In the genomic region with DNA sequence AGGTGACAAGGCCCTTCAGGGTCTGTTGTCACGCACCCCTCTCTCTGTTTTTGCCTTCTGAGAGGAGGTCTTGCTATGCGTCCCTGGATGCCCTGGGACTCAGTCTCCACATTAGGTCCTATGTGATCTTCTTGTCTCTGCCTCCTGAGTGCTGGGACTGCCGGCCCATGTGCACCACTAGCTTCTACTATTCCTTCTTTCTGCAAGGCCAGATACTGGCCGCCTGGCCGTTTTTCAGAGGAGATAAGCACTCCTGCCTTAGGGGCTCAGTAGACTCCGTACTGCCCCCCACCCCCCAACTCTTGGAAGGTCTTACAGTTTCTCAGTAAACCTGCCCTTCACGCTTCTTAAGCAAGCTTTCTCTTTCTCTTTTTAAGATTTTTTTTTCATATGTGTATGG, we compare ENCODE assay signal across 30 mouse cellular contexts. TPM values are rescaled to one million over a fixed set of nuclear protein-coding genes. Genes with fewer than 3 reads are reported as not detected.
DNase-seq lines count a peak whose midpoint lies in the region; ATAC-seq and TF ChIP-seq lines count a peak whose summit lies in the region.
"Had no signal": no experiment of that assay in that cellular context is flagged by ENCODE, and none has a peak within 500 bp of the region (broad histone marks: within the 10 kb centered on the region; RNA-seq: fewer than 3 reads in every experiment).

No protein-coding gene starts in this region.

- no peak overlapping the region for H3K4me3 ChIP-seq in heart, embryonic 11.5 days (ENCODE audit: low read depth, low read length)
- peak overlapping the region; percentile 28; the same call in 1 of the 2 replicates for H3K4me3 ChIP-seq in G1E (ENCODE audit: low read depth, low read length)
- H3K4me3 ChIP-seq in liver, embryonic 15.5 days (replicated peaks) = no peak overlapping the region
- H3K4me3 ChIP-seq in intestine, embryonic 15.5 days (replicated peaks) = no peak overlapping the region
- H3K4me3 ChIP-seq: forebrain, embryonic 10.5 days; forebrain, embryonic 15.5 days; megakaryocyte, embryonic 14.5 days; midbrain, embryonic 15.5 days; stomach, embryonic 15.5 days had no signal

- no peak overlapping the region for H3K9ac ChIP-seq in heart, embryonic 11.5 days (ENCODE audit: low read depth, low read length)
- no peak overlapping the region for H3K9ac ChIP-seq in liver, embryonic 15.5 days
- H3K9ac ChIP-seq in intestine, embryonic 15.5 days = no peak overlapping the region
- H3K9ac ChIP-seq: forebrain, embryonic 15.5 days; midbrain, embryonic 15.5 days; stomach, embryonic 15.5 days had no signal

- peak; percentile 61; the same call in 1 of the 2 replicates for ATAC-seq in heart, embryonic 11.5 days (replicated peaks; ENCODE audit: insufficient number of reproducible peaks, low FRiP score, low TSS enrichment)
- ATAC-seq in G1E (ENCODE audit: extremely low read depth, insufficient number of reproducible peaks, low FRiP score, poor library complexity, severe bottlenecking) = 0 out of 2 replicates have a peak, but pooled peaks have one; percentile 15
- ATAC-seq in liver, embryonic 15.5 days (ENCODE audit: insufficient read depth) = peak; percentile 37; the same call in 1 of the 2 replicates
- no peak for ATAC-seq in intestine, embryonic 15.5 days
- ATAC-seq: forebrain, embryonic 15.5 days; hindbrain, embryonic 16.5 days; midbrain, embryonic 15.5 days had no signal

- no peaks in the 10 kb centered on the region for H3K27me3 ChIP-seq in heart, embryonic 11.5 days (ENCODE audit: control insufficient read depth, insufficient read depth, low read length)
- no peaks in the 10 kb centered on the region for H3K27me3 ChIP-seq in G1E (ENCODE audit: insufficient read depth, low read length)
- H3K27me3 ChIP-seq in liver, embryonic 15.5 days = no peaks in the 10 kb centered on the region
- no peaks in the 10 kb centered on the region for H3K27me3 ChIP-seq in intestine, embryonic 15.5 days (replicated peaks)
- H3K27me3 ChIP-seq: forebrain, embryonic 15.5 days; midbrain, embryonic 15.5 days; stomach, embryonic 15.5 days had no signal

- H3K9me3 ChIP-seq in heart, embryonic 11.5 days (replicated peaks; ENCODE audit: control insufficient read depth, low read length) = no peaks in the 10 kb centered on the region
- peaks cover 8% of the 10 kb centered on the region; the same call in 1 of the 2 replicates for H3K9me3 ChIP-seq in G1E (replicated peaks)
- no peaks in the 10 kb centered on the region for H3K9me3 ChIP-seq in liver, embryonic 15.5 days (replicated peaks)
- no peaks in the 10 kb centered on the region for H3K9me3 ChIP-seq in intestine, embryonic 15.5 days
- H3K9me3 ChIP-seq: forebrain, embryonic 15.5 days; midbrain, embryonic 15.5 days; stomach, embryonic 15.5 days had no signal

- intact Hi-C loops in heart, postnatal 14 days (cut with DNase I) = no loop called here

- H3K4me2 ChIP-seq in heart, embryonic 11.5 days = no peak overlapping the region
- peak overlapping the region; percentile 10; the same call in 1 of the 2 replicates for H3K4me2 ChIP-seq in liver, embryonic 15.5 days
- no peak overlapping the region for H3K4me2 ChIP-seq in intestine, embryonic 15.5 days (replicated peaks)
- H3K4me2 ChIP-seq: forebrain, embryonic 15.5 days; midbrain, embryonic 15.5 days; stomach, embryonic 15.5 days had no signal

- WGBS in heart, embryonic 11.5 days (ENCODE audit: insufficient replicate concordance) = 80% methylated on average over 7 of the region's 7 CpGs
- WGBS in liver, embryonic 15.5 days (ENCODE audit: insufficient replicate concordance) = 35% methylated on average over 7 of the region's 7 CpGs
- 93% methylated on average over 7 of the region's 7 CpGs for WGBS in intestine, embryonic 15.5 days

- H3K27ac ChIP-seq in heart, embryonic 11.5 days (ENCODE audit: low read depth, low read length) = 0 out of 2 replicates have a peak overlapping the region, but pooled peaks have one; percentile 35
- H3K27ac ChIP-seq in liver, embryonic 15.5 days (replicated peaks) = peak overlapping the region; percentile 51
- no peak overlapping the region for H3K27ac ChIP-seq in intestine, embryonic 15.5 days
- H3K27ac ChIP-seq: forebrain, embryonic 10.5 days; forebrain, embryonic 15.5 days; midbrain, embryonic 15.5 days; stomach, embryonic 15.5 days had no signal

- no peak for DNase-seq in heart, postnatal 14 days
- DNase-seq in G1E (ENCODE audit: low spot score) = peak; percentile 32
- DNase-seq in liver = peak; percentile 66
- no peak for DNase-seq in kidney, adult 18-20 months
- DNase-seq in gastrocnemius, postnatal 25 days = no peak
- DNase-seq: cerebellum, adult 11 months; cerebellum, adult 9-10 months; layer of hippocampus, postnatal 36 days; right cerebral cortex, adult 18-20 months had no signal

- TF ChIP-seq CTCF in G1E (IDR thresholded peaks at IDR 0.05; ENCODE audit: low read depth, low read length) = no peak

- peaks cover 3% of the 10 kb centered on the region; the same call in 1 of the 2 replicates for H3K4me1 ChIP-seq in heart, embryonic 11.5 days (ENCODE audit: control insufficient read depth, insufficient read depth, low read length)
- H3K4me1 ChIP-seq in G1E (ENCODE audit: insufficient read depth, low read depth, low read length) = peaks cover 39% of the 10 kb centered on the region
- peaks cover 31% of the 10 kb centered on the region for H3K4me1 ChIP-seq in liver, embryonic 15.5 days (replicated peaks)
- H3K4me1 ChIP-seq in intestine, embryonic 15.5 days (replicated peaks) = peaks cover 4% of the 10 kb centered on the region
- H3K4me1 ChIP-seq: forebrain, embryonic 15.5 days; midbrain, embryonic 15.5 days; stomach, embryonic 15.5 days had no signal

- no peaks in the 10 kb centered on the region for H3K36me3 ChIP-seq in heart, embryonic 11.5 days (ENCODE audit: control insufficient read depth, insufficient read depth, low read length)
- no peaks in the 10 kb centered on the region for H3K36me3 ChIP-seq in G1E (replicated peaks)
- no peaks in the 10 kb centered on the region for H3K36me3 ChIP-seq in liver, embryonic 15.5 days (replicated peaks)
- H3K36me3 ChIP-seq in intestine, embryonic 15.5 days = no peaks in the 10 kb centered on the region
- H3K36me3 ChIP-seq: forebrain, embryonic 10.5 days; forebrain, embryonic 15.5 days; midbrain, embryonic 15.5 days; stomach, embryonic 15.5 days had no signal

RNA-seq across cellular contexts. Expression of a gene that starts 7.5 kb away (rescaled TPM):
- 0.21 TPM in 1 of 2 replicates, not detected in the other for polyA plus RNA-seq in heart, embryonic 11.5 days (2014; fragmentation: Nextera tagmentation; extraction: Ambion mirVana)
- under 1 TPM; 0.36 to 0.44 TPM for total RNA-seq in heart, postnatal 14 days (2021)
- 0.73 TPM in 1 of 2 replicates, not detected in the other for total RNA-seq in G1E (2014; fragmentation: Nextera tagmentation)
- not detected in 2 replicates for total RNA-seq in G1E (2017)
- polyA plus RNA-seq in G1E (2012) = 0.23 and 0.29 TPM in 2 replicates
- polyA plus RNA-seq in liver, embryonic 15.5 days (2015; fragmentation: Nextera tagmentation; extraction: Ambion mirVana) = 0.25 and 0.26 TPM in 2 replicates
- not detected in 2 replicates for polyA plus RNA-seq in intestine, embryonic 15.5 days (2015; fragmentation: Nextera tagmentation; extraction: Ambion mirVana)
- total RNA-seq in gastrocnemius, postnatal 25 days (2021) = not detected
- total RNA-seq: gastrocnemius, adult 8-10 months; layer of hippocampus, postnatal 36 days; left cerebral cortex, postnatal 14 days; liver, adult 2 months; neutrophil, adult 5-6 weeks had no signal
- polyA plus RNA-seq: embryonic facial prominence, embryonic 11.5 days; forebrain, embryonic 10.5 days; forebrain, embryonic 15.5 days; frontal cortex, adult 2 months; heart, postnatal 0 days; hindbrain, embryonic 16.5 days; intestine, embryonic 14.5 days; limb, embryonic 11.5 days; liver, adult 2 months; neural tube, embryonic 11.5 days; stomach, embryonic 15.5 days had no signal

RNA-seq across cellular contexts. Expression of a gene that starts 15.6 kb away (rescaled TPM):
- polyA plus RNA-seq in heart, embryonic 11.5 days (2014; fragmentation: Nextera tagmentation; extraction: Ambion mirVana) = 60.0 and 69.6 TPM in 2 replicates
- total RNA-seq in heart, postnatal 14 days (2021) = 10 to 100 TPM; 59.5 to 62.6 TPM
- total RNA-seq in G1E (2014; fragmentation: Nextera tagmentation) = 47.3 and 66.3 TPM in 2 replicates
- total RNA-seq in G1E (2017) = 42.7 and 51.0 TPM in 2 replicates
- 91.6 and 123 TPM in 2 replicates for polyA plus RNA-seq in G1E (2012)
- polyA plus RNA-seq in liver, embryonic 15.5 days (2015; fragmentation: Nextera tagmentation; extraction: Ambion mirVana) = 74.6 and 80.9 TPM in 2 replicates
- polyA plus RNA-seq in intestine, embryonic 15.5 days (2015; fragmentation: Nextera tagmentation; extraction: Ambion mirVana) = 64.9 and 68.9 TPM in 2 replicates
- total RNA-seq in gastrocnemius, postnatal 25 days (2021) = 10 to 100 TPM; 25.9 to 34.0 TPM

RNA-seq across cellular contexts. Expression of a gene that starts 21.0 kb away (rescaled TPM):
- polyA plus RNA-seq in heart, embryonic 11.5 days (2014; fragmentation: Nextera tagmentation; extraction: Ambion mirVana) = 0.06 TPM in 1 of 2 replicates, not detected in the other
- under 1 TPM; 0.07 TPM for total RNA-seq in heart, postnatal 14 days (2021)
- not detected in 2 replicates for total RNA-seq in G1E (2014; fragmentation: Nextera tagmentation)
- total RNA-seq in G1E (2017) = 0.11 and 0.12 TPM in 2 replicates
- not detected in 2 replicates for polyA plus RNA-seq in G1E (2012)
- polyA plus RNA-seq in liver, embryonic 15.5 days (2015; fragmentation: Nextera tagmentation; extraction: Ambion mirVana) = 0.07 and 0.08 TPM in 2 replicates
- 4.4 and 4.8 TPM in 2 replicates for polyA plus RNA-seq in intestine, embryonic 15.5 days (2015; fragmentation: Nextera tagmentation; extraction: Ambion mirVana)
- not detected for total RNA-seq in gastrocnemius, postnatal 25 days (2021)
- total RNA-seq: adrenal gland, postnatal 14 days; gastrocnemius, adult 8-10 months had no signal
- polyA plus RNA-seq: hindbrain, embryonic 11.5 days had no signal

Comparison
In these comparisons a context has a peak if more than half of its experiments do, and no peak if none do; other contexts are left out.
1. DNase-seq: peak in G1E (single experiment) and liver (single experiment); none in heart, postnatal 14 days (0 of 2), kidney, adult 18-20 months (single experiment) and gastrocnemius, postnatal 25 days (single experiment).